Mouse (Mus musculus) brown adipose tissue, adult 24 weeks (tissue): ENCODE data around the gene Derl3. TPM values are rescaled to one million over a fixed set of nuclear protein-coding genes. Genes with fewer than 3 reads are reported as not detected.
"Not testable (repeated sequence)": the region's sequence is repeated elsewhere in the genome, so short reads cannot be mapped to it uniquely, and the experiment has no call there.

Experiments
- H3K27ac ChIP-seq: fragments of 200-500 bp; replicated peaks from 2 replicates; pipeline ENCODE4 v1.5.1; 2012; ENCODE audit warnings: low read depth, mild to moderate bottlenecking, low read length
- H3K4me1 ChIP-seq: fragments of 200-500 bp; 2 replicates; pipeline ENCODE4 v1.6.1; 2012; ENCODE audit warnings: low read length, mixed read lengths; ENCODE audit not compliant: control insufficient read depth, insufficient read depth, insufficient read length
- H3K4me3 ChIP-seq: fragments of 200-500 bp; 2 replicates; pipeline ENCODE4 v1.5.1; 2012; ENCODE audit warnings: low read depth, mild to moderate bottlenecking, low read length, moderate library complexity; ENCODE audit not compliant: insufficient read depth
- polyA plus RNA-seq: library from polyadenylated mRNA; stranded (reverse); fragments of >200 nt; gene quantifications from 2 replicates; pipeline ENCODE4 v1.2.4, GENCODE M21; 2012; ENCODE audit not compliant: missing spikeins, insufficient read depth, insufficient read length

Derl3 gene
- polyA plus RNA-seq, 1 experiment = not detected

DNA sequence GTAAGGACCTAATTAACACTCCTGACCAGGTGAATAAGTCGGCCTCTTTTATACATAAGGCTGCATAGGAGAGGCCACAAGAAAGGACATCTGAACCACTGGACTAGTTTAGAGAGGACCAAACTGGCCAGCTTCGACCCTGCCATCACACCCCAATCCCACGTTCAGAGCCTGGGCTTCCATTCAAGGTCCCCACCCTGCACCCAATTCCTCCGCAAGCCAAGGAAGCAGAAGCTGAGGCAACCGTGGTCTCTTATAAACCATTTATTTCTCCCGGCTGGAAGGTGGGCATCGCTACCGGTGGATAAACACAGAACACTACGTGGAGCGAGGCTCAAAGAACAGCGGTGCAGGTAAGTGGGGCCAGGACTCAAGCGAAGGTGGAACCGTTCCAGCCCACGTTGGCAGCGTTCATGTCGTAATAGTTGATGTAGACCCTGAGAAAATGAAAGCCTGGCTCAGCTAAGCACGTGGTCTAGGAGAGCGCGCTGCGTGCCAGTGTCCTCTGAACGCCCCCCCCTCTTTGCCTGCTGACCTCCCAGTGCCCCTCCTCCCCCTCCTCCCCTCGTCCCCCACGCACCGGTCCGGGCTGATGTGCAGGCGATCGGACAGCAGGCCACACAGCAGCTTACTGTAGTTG, 34.0 kb upstream of the Derl3 start:
- Histone ChIP-seq H3K27ac (no peak overlapping the region), H3K4me1 (no peaks in the 10 kb centered on the region), H3K4me3 (peak overlapping the region; percentile 72)

DNA sequence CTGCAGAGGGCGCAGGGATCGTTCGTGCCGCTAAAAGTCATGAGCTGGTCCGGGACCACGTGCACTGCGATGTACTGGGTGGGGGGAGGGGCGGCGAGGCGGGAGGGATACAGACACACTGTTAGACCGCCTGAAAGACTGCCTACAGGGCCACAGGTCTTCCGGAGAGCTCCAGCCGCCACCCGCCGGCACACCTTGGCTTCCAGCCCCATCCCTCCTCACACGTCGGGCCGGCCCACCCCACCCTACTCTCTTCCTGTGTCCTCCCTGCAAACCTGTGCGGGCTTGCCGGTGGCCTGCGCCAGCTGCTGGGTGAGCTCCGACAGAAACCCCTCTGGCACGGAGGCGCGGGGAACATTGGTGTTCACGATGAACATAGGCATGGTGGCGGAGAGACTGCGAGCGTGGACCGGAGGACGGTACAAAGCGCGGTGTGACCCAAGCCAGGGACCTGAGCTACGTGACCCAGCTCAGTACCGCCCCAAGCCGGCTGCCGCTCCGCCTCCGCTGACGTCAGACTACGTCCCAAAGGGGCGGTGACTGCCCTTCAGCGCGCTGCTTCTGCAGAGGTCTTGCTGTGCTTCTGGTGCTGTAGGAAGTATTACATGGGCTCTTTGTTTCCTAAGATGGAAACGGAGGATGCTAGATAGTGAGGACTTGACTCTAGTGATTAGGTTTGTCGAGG, 33.3 kb upstream of the Derl3 start, which contains the start of gene Mif:
Gene Mif, minus strand, starts transcription at position 455 of the 685 bp plus-strand sequence.
- peak within 1 kb of the TSS; percentile 72 for H3K4me3 ChIP-seq
- H3K27ac ChIP-seq = peak within 1 kb of the TSS; percentile 25; the same call in 1 of the 2 replicates
- H3K4me1 ChIP-seq = not testable (repeated sequence)

DNA sequence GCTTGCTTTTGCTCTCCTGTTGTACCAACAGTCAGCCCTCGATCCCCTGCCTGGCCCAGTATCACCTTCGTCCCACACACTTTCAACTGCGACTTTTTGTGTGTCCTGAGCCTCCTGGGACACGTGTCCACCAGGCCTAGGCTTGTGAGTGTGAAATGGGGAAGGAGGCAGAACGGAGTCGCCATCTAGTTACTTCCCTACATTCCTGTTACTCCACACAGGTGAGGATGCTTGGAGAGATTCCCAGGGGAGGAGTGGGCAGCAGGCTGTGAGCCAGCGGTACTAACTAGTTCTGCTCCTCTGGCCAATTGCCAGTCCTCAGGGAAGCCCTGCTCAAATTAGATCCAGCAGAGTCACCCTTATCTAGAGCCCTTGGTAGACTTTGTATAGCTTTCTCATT, 32.5 kb upstream of the Derl3 start:
- H3K27ac ChIP-seq = no peak overlapping the region
- H3K4me3 ChIP-seq = no peak overlapping the region
- no peaks in the 10 kb centered on the region for H3K4me1 ChIP-seq

DNA sequence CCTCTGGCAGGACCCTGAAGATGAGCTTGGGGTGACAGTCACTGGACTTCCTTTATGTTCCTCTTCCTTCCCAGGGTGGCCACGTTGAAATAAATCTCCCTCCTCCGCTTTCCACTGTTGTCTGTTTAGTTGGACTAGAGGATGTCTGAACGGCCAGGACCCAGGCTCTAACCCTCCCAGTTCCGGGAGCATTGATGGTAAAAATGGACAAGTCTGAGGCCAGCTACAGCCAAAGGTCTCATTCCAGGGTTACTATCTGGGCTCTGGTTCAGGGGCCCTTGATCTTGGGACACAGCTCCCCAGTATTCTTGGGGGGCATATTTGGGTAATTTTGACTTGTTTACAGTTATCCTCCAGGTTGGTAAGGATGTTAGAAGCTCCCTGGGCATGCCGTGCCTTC, 31.6 kb upstream of the Derl3 start:
- Histone ChIP-seq H3K27ac (no peak overlapping the region), H3K4me3 (no peak overlapping the region), H3K4me1 (no peaks in the 10 kb centered on the region)

DNA sequence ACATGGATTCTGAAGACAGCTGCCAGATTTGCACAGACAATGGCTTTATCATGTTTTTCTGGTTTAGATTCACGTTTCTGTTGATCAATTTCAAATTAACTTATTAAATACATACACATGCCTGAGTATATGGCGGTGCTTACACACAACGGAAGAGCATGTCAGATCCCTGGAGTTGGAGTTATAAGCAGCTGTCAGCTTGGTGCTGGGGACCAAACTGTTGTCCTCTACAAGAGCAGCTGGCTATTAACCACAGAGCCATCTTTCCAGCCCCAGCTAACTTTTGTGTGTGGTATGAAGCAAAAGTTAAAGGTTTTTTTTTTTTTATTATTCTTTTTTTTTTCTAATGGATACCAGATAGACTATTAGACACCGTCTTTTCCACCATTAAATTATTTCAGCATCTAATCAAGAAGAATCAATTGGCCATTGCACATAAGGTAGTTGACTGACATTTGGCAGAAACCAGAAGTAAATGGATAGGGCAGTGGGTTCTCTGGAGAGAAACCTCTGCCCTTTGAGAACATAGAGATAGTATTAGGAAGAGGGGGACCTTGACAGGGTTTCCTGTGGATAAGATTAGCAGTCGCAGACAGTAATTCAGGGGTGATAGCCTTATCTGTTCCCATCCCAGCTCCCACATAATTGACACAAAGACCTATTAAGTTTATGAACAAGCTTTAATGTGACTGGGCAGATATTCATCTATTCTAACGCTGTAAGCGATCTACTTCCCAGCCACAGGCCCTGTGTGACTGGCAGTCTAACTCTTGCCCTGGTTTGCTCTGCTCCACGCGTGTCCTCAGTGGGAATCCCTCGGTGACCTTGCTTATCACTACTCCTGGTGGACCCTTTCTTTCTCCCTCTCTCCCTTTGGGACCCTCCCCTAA, 20.9 kb upstream of the Derl3 start:
- Histone ChIP-seq H3K4me1 (no peaks in the 10 kb centered on the region), H3K4me3 (peak overlapping the region; percentile 58), H3K27ac (no peak overlapping the region)

DNA sequence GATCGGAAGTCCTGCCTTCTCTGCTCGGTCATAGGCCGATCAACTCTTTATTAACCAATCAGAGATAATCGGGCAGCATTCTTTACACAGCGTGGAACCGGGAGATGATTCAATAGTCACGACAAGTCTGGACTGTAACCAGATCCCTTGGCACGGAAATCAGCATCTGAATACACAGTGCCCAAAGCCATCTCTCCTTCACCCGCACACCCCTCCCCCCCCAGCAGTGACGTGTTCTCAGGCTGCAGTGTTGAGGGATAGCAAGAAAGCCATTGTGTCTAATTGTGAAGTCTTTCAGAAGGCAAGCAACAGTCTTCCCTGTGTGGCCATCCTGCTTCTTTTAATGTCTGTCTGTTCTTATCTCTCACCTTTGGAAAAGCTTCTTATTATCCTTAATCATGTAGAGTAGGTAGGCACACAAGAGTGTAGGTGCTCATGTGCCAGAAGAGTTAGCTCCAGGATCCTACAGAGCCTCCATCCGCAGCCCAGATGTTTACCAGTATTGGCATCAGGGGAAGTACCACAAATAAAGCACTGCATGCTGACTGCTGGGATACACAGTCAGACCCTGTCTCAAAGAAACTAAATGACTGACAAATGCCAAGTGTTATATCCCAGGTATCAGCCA, 20.2 kb upstream of the Derl3 start:
- Histone ChIP-seq H3K4me1 (no peaks in the 10 kb centered on the region), H3K27ac (no peak overlapping the region), H3K4me3 (peak overlapping the region; percentile 58)

DNA sequence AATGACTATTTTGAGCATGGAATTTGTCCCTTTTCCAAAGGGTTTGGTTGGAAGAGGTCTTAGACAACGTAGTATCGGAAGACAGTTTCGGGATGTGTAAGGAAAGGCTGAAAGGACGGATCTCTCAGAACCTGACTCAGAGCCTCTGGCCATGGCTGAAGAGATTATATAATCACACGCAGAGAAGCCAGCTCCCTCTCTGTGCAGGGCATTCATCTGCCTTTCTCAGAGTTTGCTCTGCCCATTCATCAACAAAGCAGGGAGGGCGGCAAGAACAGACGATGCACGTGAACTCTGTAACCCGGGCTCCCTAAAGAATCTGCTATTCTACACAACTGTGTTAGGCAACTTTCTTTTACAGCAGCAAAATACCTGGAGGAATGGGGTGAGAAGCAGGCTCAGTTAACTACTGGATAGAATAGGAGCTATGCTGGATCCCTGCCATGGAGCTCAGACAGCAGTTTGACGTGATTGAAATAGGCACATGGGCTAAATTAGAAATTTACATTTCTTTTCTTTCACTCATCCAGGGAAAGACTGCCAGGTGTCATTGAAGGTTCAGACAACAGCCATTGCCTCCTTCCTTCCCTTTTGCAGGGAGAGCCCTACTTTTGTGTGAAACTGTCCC, 19.6 kb upstream of the Derl3 start:
- H3K4me1 ChIP-seq = no peaks in the 10 kb centered on the region
- H3K4me3 ChIP-seq = no peak overlapping the region
- H3K27ac ChIP-seq = no peak overlapping the region

DNA sequence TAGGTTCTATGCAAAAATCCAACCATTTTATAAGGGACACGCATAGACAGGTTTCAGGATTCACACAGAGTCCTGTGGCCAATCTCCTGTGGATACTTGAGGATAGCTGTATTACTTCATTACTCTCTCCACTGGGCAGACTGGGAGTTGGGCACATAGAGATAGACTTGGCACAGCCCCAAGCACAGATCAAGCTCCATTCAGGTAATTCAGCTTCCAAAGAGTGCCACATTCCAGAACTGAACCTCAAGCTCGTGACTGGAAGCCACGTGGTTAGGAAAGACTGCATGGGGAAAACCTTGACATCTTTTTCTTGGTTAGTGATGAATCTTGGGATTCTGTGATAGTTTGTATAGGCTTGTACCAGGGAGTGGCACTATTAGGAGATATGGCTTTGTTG, 14.4 kb upstream of the Derl3 start:
- Histone ChIP-seq H3K27ac (no peak overlapping the region), H3K4me1 (no peaks in the 10 kb centered on the region), H3K4me3 (no peak overlapping the region)

DNA sequence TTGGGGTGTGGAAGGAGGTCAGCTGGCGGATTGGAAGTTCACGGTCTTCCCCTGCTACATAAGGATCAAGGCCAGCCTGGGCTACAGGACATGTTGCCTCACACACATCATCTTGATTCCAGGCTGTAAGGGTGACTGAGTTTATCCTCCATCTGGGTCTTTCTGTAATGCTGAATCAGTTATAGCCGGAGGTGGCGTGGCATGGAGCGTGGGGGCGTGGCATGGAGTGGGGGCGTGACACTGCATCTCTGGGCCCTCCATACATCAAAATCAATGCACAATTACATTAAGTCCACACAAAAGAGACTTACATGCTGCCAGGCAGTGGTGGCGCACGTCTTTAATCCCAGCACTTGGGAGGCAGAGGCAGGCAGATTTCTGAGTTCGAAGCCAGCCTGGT, 12.9 kb upstream of the Derl3 start:
- Histone ChIP-seq H3K27ac (no peak overlapping the region), H3K4me1 (no peaks in the 10 kb centered on the region), H3K4me3 (no peak overlapping the region)

DNA sequence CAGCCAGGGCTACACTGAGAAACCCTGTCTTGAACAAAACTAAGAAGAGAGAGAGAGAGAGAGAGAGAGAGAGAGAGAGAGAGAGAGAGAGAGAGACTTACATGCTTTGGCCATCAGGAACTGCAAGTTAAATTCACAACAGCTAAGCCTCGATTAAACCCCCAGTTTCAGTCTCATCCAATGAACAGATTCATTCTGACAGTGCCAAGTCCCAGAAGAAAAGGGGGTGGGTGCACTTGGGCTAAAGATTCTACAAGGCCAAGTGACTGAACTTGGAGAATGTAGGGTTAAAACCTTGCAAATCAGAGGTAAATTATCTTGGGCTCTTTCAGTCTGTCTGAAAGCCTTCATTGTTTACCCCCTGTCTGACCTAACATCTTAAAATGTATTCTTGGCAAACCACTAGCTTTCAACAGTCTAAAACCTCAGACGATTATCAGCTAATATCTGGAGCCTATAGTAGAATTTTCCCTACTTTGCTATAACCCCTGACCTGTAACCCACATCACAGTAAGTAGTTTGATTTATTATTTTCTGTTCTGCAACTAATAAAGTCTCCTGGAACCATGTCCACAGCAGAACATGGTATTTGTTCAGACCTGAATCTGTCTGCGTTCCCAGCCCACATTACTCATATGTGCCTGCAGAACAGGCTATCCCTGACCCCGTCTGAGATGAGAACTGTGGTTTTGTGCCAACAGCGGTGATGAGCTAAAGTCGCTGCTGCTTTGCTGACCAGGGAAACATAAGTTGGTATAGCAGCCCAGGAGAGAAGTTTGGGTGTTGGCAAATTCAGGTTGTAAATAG, 12.2 kb upstream of the Derl3 start:
- Histone ChIP-seq H3K4me1 (no peaks in the 10 kb centered on the region), H3K4me3 (no peak overlapping the region), H3K27ac (no peak overlapping the region)

DNA sequence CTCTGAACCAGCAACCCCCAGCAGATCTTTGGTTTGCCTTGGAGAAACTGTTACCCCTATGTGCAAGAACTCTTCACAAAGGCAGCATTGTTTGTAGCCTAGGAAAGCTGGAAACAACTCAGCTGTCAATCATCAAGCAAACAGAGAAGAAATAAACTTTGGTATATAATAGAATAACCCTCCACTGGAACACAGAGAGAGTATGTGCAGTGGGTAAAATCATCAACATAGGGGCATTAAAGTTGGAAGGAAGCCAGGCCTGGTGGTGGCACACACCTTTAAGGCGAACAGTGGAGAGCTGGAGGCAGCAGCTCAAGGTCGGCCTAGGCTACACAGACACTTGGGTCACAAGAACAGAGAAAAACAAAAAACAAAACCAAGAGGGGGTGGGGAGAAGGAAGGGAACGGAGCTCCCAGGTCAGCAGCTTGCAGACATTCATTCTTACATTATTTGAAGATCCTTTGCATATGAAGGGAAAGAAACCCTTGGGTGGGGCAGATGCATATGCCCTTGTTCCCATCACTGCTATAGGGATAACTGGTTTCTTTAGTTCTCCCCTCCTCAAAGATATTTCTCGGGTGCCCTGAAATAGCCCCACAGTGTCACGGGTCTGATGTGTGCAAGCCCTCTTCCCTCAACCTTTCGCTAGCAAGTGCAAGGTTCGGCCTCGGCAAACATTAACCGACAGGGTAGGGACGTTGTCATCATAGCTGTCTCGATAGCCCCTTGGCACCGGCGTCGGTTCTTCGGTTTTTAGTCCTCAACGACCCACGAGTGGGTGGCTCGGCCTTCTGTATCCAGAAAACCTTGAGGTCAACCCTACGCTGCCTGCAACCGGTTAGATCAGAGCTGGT, 11.4 kb upstream of the Derl3 start:
- no peak overlapping the region for H3K27ac ChIP-seq
- no peak overlapping the region for H3K4me3 ChIP-seq
- no peaks in the 10 kb centered on the region for H3K4me1 ChIP-seq

DNA sequence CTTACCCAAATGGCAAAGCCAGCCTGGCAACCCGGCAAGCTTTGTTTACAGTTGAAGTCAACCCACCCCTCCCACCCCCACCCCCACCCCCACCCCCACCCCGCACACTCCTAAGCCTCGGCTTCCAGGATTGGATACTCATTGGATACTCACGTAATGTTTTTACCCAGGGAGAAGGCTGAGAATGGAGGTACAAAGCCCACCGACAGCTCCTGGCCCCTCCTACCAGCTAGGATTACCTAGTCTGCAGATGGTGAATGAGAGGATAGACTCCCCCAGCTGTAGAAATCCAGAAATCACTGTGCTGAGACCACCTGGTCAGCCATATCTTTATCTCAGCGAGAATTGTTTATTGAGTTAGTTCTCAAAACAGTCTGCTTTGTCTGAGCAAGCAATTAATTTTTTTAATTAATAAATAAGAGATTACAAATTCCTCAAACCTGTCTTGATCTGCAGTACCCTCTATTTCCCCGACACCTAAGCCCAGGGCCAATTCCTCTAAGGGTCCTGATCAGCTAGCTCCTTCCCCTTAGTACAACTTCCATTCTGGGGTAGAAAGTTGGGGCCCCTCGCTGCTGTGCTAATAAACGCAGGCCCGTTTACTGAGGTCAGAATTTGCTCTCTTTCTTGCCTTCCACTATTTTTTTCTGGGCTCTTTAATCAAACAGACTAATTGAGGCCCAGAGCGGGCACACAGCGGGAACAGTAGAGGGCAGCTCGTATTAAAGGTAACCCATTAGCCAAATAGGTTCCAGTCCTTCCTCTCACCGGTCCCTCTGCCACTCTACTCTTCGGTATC, 10.6 kb upstream of the Derl3 start:
- no peak overlapping the region; the same call in 1 of the 2 replicates for H3K4me3 ChIP-seq
- H3K4me1 ChIP-seq = no peaks in the 10 kb centered on the region
- no peak overlapping the region for H3K27ac ChIP-seq

DNA sequence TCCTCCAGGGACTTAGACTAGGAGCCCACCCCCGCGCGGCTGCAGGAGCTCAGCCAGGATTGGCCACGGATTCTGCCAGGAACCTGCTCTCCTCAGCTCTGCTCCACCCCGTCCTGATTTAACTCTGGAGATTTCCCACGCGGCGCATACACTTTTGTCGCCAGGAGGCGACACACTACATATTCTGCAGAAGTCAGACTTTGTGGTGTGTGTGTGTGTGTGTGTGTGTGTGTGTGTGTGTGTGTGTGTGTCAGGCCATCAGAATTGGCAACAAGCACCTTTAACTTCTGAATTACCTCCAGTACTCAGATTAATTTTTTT, 10.0 kb upstream of the Derl3 start:
- H3K4me1 ChIP-seq = no peaks in the 10 kb centered on the region
- H3K4me3 ChIP-seq = no peak overlapping the region; the same call in 1 of the 2 replicates
- H3K27ac ChIP-seq = no peak overlapping the region
